Mouse (Mus musculus): ENCODE results near the gene Pxt1.

GRCm38 (mm10) chr17:28947011-28947939 lies 3.6 kb upstream of the Pxt1 start:
- TF ChIP-seq CTCF (IDR thresholded peaks at IDR 0.05; ENCODE audit: low read depth) (peak; percentile 48), EP300 (IDR thresholded peaks at IDR 0.05; ENCODE audit: low read depth) (no peak)

Measured in liver, embryonic 14.5 days (tissue).